Mouse (Mus musculus): ENCODE data around the gene Akap7.

Gene Akap7

GRCm38 (mm10) chr10:25140155-25140755 is 167.4 kb downstream of the Akap7 start:
- no peak for DNase-seq (ENCODE audit: extremely low spot score, low read depth, low spot score)

- no peak for DNase-seq (ENCODE audit: extremely low spot score, low read depth, low spot score)
Measured at GRCm38 (mm10) chr10:25133581-25133980, 174.1 kb downstream of the Akap7 start.

GRCm38 (mm10) chr10:25128455-25128863 is 179.2 kb downstream of the Akap7 start:
- DNase-seq (ENCODE audit: extremely low spot score, low read depth, low spot score) = no peak

GRCm38 (mm10) chr10:25126035-25126434 is 181.6 kb downstream of the Akap7 start:
- no peak for DNase-seq (ENCODE audit: extremely low spot score, low read depth, low spot score)

- no peak for DNase-seq (ENCODE audit: extremely low spot score, low read depth, low spot score)
Measured at GRCm38 (mm10) chr10:25120871-25121554, 186.7 kb downstream of the Akap7 start.

Data from hindlimb bud, embryonic 11.5 days (tissue).